Mouse (Mus musculus): ENCODE measurements around the gene Tmem38a.

Tmem38a gene

GRCm38 (mm10) chr8:72571611-72572473 is at the start of gene Tmem38a:
Tmem38a (plus strand) TSS chr8:72572055.
- peak; percentile 60 to 82 for DNase-seq (ENCODE audit: low spot score in 2 of 2)

GRCm38 (mm10) chr8:72532103-72532502 is 39.8 kb upstream of the Tmem38a start:
- DNase-seq (ENCODE audit: low spot score in 2 of 2), result no peak

- no peak for DNase-seq (ENCODE audit: low spot score in 2 of 2)
These were observed 37.0 kb upstream of the Tmem38a start for GRCm38 (mm10) chr8:72534888-72535287.

GRCm38 (mm10) chr8:72539234-72539633 is 32.6 kb upstream of the Tmem38a start:
- DNase-seq (ENCODE audit: low spot score in 2 of 2), result peak in 1 of 2 experiments; percentile 21

GRCm38 (mm10) chr8:72547122-72547801 is 24.6 kb upstream of the Tmem38a start:
- peak; percentile 27 to 81 for DNase-seq (ENCODE audit: low spot score in 2 of 2)

- peak; percentile 97 for DNase-seq (ENCODE audit: low spot score in 2 of 2)
These were observed 23.8 kb upstream of the Tmem38a start, which contains the start of gene Med26 for GRCm38 (mm10) chr8:72547802-72548643. Med26 (minus strand) TSS chr8:72548270.

GRCm38 (mm10) chr8:72548644-72549313 is 23.1 kb upstream of the Tmem38a start:
- DNase-seq (ENCODE audit: low spot score in 2 of 2), result peak in 1 of 2 experiments; percentile 58

- no peak for DNase-seq (ENCODE audit: low spot score in 2 of 2)
These were observed 22.5 kb upstream of the Tmem38a start for GRCm38 (mm10) chr8:72549314-72549892.

GRCm38 (mm10) chr8:72555770-72556169 is 16.1 kb upstream of the Tmem38a start:
- DNase-seq (ENCODE audit: low spot score in 2 of 2), result no peak

- no peak for DNase-seq (ENCODE audit: low spot score in 2 of 2)
These were observed 10.7 kb upstream of the Tmem38a start for GRCm38 (mm10) chr8:72561111-72561689.

- DNase-seq (ENCODE audit: low spot score in 2 of 2), result no peak
These were observed 5.9 kb upstream of the Tmem38a start for GRCm38 (mm10) chr8:72565970-72566369.

- DNase-seq (ENCODE audit: low spot score in 2 of 2), result peak; percentile 98 to 99
These were observed 933 bp upstream of the Tmem38a start, which contains the start of gene Smim7 for GRCm38 (mm10) chr8:72570633-72571610. Smim7 (minus strand) TSS chr8:72571088.

GRCm38 (mm10) chr8:72572507-72572906 is 652 bp downstream of the Tmem38a start:
- DNase-seq (ENCODE audit: low spot score in 2 of 2), result no peak

- DNase-seq (ENCODE audit: low spot score in 2 of 2), result no peak
These were observed 1.6 kb downstream of the Tmem38a start for GRCm38 (mm10) chr8:72573450-72573849.

GRCm38 (mm10) chr8:72575915-72576314 is 4.1 kb downstream of the Tmem38a start:
- no peak for DNase-seq (ENCODE audit: low spot score in 2 of 2)

- no peak for DNase-seq (ENCODE audit: low spot score in 2 of 2)
These were observed 5.4 kb downstream of the Tmem38a start for GRCm38 (mm10) chr8:72577266-72577665.

- no peak for DNase-seq (ENCODE audit: low spot score in 2 of 2)
These were observed 6.1 kb downstream of the Tmem38a start for GRCm38 (mm10) chr8:72577941-72578340.

- DNase-seq (ENCODE audit: low spot score in 2 of 2), result no peak
These were observed 7.5 kb downstream of the Tmem38a start for GRCm38 (mm10) chr8:72579374-72579773.

GRCm38 (mm10) chr8:72583056-72583771 is 11.4 kb downstream of the Tmem38a start:
- peak; percentile 63 to 79 for DNase-seq (ENCODE audit: low spot score in 2 of 2)

Data from spleen, postnatal 4 days (tissue).